Mouse (Mus musculus): Measurements from ENCODE around the gene Bmpr2.

- no peak for TF ChIP-seq CTCF (IDR thresholded peaks at IDR 0.05; ENCODE audit: extremely low read depth, insufficient read length, insufficient replicate concordance, low read depth, low read length)
- TF ChIP-seq POLR2A (IDR thresholded peaks at IDR 0.05; ENCODE audit: low read depth, low read length) = no peak
Measured at GRCm38 (mm10) chr1:59762208-59762607, 992 bp upstream of the Bmpr2 start.
